Mouse (Mus musculus) cerebellum, postnatal 36 days (tissue): ENCODE measurements at regions not wholly inside any gene's neighbourhood (a gene's known extent, or its start where the extent isn't known, plus 50 kb on each side); places are given as distances from the start of the nearest gene placed in this dataset.

ENCODE experiments used
- DNase-seq, 2 experiments: peaks; one replicate each; pipeline ENCODE4 v3.0.0; 2021 to 2022; ENCODE audit warnings: mixed read lengths in 2 of 2

GRCm38 (mm10) chr1:35724366-35724900 is 343.8 kb upstream of the Hs6st1 start:
- no peak for DNase-seq

- peak; percentile 48 to 55 for DNase-seq
These were observed 341.6 kb upstream of the Hs6st1 start for GRCm38 (mm10) chr1:35726596-35726995.

GRCm38 (mm10) chr1:35727310-35727990 is 340.8 kb upstream of the Hs6st1 start:
- DNase-seq, result no peak

DNA sequence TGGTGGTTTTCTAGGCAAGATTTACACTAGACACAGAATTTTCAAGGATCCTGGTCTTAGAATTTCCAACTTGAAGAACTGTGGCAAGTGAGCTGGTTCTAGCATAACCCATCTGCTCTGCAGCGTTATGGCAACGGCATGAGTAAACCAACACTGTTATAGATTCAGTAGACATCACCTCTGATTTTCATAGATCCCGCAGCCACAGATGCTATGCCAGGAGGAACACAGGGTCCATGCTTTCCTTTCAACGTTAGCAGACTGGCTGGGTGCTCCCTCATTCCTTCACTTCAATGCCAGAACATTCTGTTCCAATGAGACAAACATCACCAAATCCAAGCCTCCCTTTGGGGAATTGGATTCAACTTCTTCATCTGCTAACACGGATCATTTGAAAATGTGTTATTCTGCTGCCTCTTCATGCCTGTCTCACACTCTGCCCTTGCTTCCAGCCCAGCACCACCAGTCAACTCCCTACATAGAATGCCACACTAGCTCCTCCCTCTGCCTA is 338.4 kb upstream of the Hs6st1 start:
- no peak for DNase-seq

DNA sequence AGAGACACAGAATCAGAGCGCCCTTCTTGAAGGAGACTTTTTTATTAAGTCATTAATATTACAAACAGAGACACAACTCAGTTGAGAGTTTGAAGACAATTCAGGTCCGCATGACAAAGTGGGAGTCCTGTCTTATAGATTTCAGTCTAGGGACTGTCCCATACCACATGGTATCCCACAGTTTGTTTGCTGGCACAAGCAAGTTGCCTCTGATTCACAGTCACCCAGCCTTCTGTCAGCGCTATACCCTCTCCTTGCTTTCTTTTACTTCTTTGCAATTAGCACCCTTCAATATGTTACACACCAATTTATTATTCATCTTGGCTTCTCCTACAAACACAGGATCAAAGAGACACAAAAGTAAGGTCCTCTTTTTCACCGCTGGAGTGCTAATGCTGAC is 337.9 kb upstream of the Hs6st1 start:
- DNase-seq, result no peak

- no peak for DNase-seq
These were observed 332.0 kb upstream of the Hs6st1 start for GRCm38 (mm10) chr1:35736247-35736646.

GRCm38 (mm10) chr1:35749603-35750002 is 318.6 kb upstream of the Hs6st1 start:
- peak; percentile 7 to 9 for DNase-seq

GRCm38 (mm10) chr1:35750092-35750521 is 318.1 kb upstream of the Hs6st1 start:
- no peak for DNase-seq

- no peak for DNase-seq
These were observed 315.6 kb upstream of the Hs6st1 start for GRCm38 (mm10) chr1:35752636-35753035.

DNA sequence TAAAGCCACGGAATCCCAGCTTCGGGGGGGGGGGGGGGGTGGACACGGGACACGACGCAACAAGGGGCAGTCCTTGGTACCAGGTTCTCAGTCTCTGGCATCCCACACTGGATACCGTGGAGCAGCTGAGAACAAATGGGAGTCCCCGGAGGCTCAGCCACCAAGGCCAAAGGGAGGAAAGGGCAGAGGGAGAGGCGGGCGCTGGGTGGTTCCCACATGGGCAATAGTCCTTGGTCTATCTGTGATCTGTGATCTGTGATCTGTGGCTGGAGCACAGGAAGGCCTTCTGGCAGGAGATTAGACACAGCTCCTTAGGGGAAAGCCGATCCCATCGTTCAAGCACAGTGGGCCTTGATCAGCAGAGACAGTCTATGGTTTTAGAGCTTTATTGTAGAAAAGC is 314.0 kb upstream of the Hs6st1 start:
- DNase-seq, result no peak

GRCm38 (mm10) chr1:35759010-35759409 is 309.2 kb upstream of the Hs6st1 start:
- no peak for DNase-seq

GRCm38 (mm10) chr1:35759600-35759999 is 308.6 kb upstream of the Hs6st1 start:
- no peak for DNase-seq

GRCm38 (mm10) chr1:35763051-35763450 is 305.1 kb upstream of the Hs6st1 start:
- no peak for DNase-seq

DNA sequence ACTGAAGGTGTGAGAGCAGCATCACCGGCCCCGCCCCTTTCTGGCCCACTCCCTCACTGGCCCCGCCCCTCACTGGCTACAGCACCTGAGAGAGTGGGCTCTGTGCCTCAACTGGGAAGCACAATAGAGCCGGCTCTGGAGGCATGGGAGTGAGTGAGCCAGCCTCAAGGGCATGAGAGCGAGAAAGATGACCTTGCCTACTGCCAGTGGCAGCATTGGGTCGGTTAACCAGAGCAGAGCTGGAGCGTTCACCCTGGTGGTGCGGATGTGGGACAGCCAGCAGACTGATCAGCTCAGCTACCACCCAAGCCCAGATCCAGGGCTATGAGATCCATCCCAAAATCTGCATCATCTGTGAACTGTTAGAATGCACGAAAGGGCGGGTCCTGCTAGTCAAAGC is 304.7 kb upstream of the Hs6st1 start:
- DNase-seq, result no peak

DNA sequence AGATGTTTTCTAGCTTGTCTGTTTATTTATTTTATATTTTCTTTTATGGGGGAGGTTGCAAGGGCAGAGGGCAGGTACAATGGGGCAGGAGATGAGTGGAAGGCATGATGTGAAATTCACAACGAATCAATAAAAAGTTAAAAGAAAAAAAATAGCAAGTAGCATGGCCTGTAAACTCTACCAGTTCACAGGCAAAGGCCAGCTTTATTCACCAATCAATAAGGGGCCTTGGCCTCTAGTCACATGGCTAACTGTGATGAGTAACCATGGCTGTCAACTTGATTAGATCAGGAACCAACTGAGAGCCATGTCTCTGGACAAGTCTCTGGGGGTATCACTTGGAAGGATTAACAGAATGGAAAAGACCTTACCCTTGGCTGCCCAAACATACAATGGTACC is 304.1 kb upstream of the Hs6st1 start:
- no peak for DNase-seq

DNA sequence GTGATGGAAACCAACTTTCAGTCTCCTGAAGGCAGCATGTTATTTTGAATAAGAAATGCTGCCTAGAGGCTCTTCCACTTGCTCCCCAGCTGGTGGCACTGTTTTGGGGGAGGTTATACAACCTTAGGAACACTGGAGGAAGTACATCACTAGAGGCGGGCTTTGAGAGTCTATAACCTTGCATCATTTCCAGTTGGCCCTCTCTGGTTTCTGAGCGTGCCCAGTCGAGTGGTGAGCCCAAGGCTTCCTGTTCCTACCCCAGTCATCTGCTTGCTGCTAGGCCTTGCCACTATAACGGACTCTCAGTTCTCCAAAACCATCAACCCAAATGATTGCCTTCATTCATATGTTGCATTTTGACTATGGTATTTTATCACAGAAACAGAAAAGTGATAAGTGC is 302.5 kb upstream of the Hs6st1 start:
- DNase-seq, result no peak

DNA sequence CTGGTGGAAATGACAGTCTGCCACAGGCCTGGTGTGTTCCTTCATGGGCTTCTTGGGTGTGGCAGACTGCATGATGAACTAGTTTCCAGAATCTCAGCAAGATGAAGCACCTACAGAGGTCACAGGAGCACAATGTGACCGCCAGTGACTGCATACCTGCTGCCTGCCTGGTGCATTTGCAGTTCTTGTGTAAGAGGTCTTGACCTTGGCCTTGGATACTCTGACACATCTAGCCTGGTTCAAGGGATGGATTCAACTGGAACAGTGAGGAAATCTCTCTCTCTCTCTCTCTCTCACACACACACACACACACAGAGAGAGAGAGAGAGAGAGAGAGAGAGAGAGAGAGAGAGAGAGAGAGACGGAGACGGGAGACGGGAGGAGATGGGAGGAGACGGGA is 301.9 kb upstream of the Hs6st1 start:
- no peak for DNase-seq

- DNase-seq, result no peak
These were observed 295.6 kb upstream of the Hs6st1 start for GRCm38 (mm10) chr1:35772567-35772966.

GRCm38 (mm10) chr1:35774566-35774965 is 293.6 kb upstream of the Hs6st1 start:
- no peak for DNase-seq

DNA sequence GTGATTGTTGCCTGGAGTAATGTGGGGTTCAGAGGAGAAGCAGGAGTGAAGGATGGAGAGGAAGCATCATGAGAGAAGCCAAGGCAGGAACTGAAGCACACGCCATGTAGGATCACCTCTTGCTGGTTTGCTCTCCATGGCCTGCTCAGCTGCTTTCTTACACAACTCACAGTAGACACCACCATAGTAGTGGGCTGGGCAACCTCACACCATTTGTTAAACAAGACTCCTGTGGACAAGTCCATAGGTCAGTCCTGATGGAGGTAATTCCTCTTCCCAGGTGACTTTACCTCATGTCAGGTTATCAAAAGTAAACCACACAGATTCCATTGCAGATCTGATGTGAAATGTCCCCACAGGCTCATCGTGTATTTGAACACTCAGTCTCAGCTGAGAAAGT is 285.5 kb upstream of the Hs6st1 start:
- DNase-seq, result no peak

- no peak for DNase-seq
These were observed 284.8 kb upstream of the Hs6st1 start for GRCm38 (mm10) chr1:35783427-35783826.

DNA sequence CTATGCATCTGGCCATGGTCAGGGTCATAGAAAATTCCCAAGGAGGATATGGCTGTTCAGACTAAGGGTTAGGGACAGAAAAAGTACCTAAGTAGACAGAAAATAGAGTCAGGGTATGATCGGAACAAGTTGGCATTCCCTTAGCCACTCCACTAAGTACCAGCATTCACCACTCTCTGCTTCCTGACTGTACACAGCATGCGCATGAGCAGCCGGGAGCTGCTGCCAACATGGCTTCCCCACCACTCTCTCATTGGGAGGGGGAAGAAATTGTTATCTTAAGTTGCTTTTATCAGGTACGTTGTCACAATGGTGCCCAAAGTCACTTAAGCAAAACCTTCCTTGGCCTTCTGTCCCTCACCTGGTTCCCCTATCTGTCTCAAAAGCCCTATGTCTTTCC is 282.0 kb upstream of the Hs6st1 start:
- DNase-seq, result no peak

GRCm38 (mm10) chr1:35786668-35787213 is 281.5 kb upstream of the Hs6st1 start:
- no peak for DNase-seq

DNA sequence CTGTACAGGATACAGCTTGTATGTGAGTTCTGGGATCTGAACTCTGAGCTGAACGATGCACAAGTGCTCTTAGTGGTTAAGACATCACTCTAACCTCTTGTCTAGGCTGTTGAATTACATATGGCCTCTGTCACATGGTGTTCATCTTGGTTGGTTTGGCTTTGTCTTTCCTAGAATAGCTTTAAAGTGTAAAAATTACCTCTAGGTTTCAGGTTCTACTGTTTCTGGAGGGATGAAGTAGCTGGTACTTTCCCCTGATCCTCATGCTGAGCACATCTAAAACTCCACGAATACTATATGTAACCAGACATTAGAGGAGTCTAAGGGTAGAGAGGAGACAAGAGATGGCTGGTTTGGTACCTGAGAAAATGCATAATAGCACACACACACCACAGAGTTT is 271.1 kb upstream of the Hs6st1 start:
- DNase-seq, result no peak

- no peak for DNase-seq
These were observed 270.7 kb upstream of the Hs6st1 start for GRCm38 (mm10) chr1:35797526-35797925.
